Mouse (Mus musculus) lung, postnatal 0 days (tissue): ENCODE measurements around the gene Scd1. TPM values are rescaled to one million over a fixed set of nuclear protein-coding genes. Genes with fewer than 3 reads are reported as not detected.

ENCODE experiments used
- ATAC-seq: fragments of 200-750 bp; cut with Nextera tagmentation; 2 replicates; pipeline ENCODE4 v1.8.0; 2017; ENCODE audit warnings: moderate library complexity
- DNase-seq: peaks from one replicate; pipeline ENCODE4 v3.0.0-alpha.2; 2016; ENCODE audit warnings: low spot score
- H3K27ac ChIP-seq: fragments of 300-500 bp; sonication (generic); 2 replicates; pipeline ENCODE4 v1.5.1; 2014; ENCODE audit warnings: antibody characterized with exemption, mild to moderate bottlenecking, low read length, mixed read lengths
- H3K27me3 ChIP-seq: fragments of 300-500 bp; sonication (generic); replicated peaks from 2 replicates; pipeline ENCODE4 v1.6.1; 2014; ENCODE audit warnings: low read length, mixed read lengths; ENCODE audit not compliant: insufficient read depth
- H3K36me3 ChIP-seq: fragments of 300-500 bp; sonication (generic); 2 replicates; pipeline ENCODE4 v1.6.1; 2014; ENCODE audit warnings: low read length, mixed read lengths; ENCODE audit not compliant: insufficient read depth
- H3K4me1 ChIP-seq: fragments of 300-500 bp; sonication (generic); 2 replicates; pipeline ENCODE4 v1.6.1; 2014; ENCODE audit warnings: antibody characterized with exemption, low read depth, low read length, mixed read lengths; ENCODE audit not compliant: insufficient read depth
- H3K4me2 ChIP-seq: fragments of 300-500 bp; sonication (generic); replicated peaks from 2 replicates; pipeline ENCODE4 v1.6.1; 2014; ENCODE audit warnings: low read depth, mild to moderate bottlenecking, low read length, moderate library complexity, mixed read lengths
- H3K4me3 ChIP-seq: fragments of 300-500 bp; sonication (generic); 2 replicates; pipeline ENCODE4 v1.5.1; 2014; ENCODE audit warnings: low read depth, low read length
- H3K9ac ChIP-seq: fragments of 300-500 bp; sonication (generic); replicated peaks from 2 replicates; pipeline ENCODE4 v1.6.1; 2014; ENCODE audit warnings: low read depth, mild to moderate bottlenecking
- H3K9me3 ChIP-seq: fragments of 300-500 bp; sonication (generic); 2 replicates; pipeline ENCODE4 v1.6.1; 2016; ENCODE audit warnings: low read length, mixed read lengths
- CTCF ChIP-seq: IDR thresholded peaks from 2 replicates; pipeline ENCODE4 v1.5.1; 2016; ENCODE audit warnings: antibody characterized with exemption, mild to moderate bottlenecking
- EP300 ChIP-seq: IDR thresholded peaks from 2 replicates; pipeline ENCODE4 v1.6.1; 2016; ENCODE audit warnings: antibody characterized with exemption, mild to moderate bottlenecking, control low read depth
- WGBS: fragments of 180-500 bp; shearing (Covaris S2); extraction: QIAGEN DNeasy Blood & Tissue Kit; methylation state at CpG from one replicate; pipeline ENCODE4 v1.1.7; 2014; 5-methylcytosine and 5-hydroxymethylcytosine counted together
- polyA plus RNA-seq: library from polyadenylated mRNA; unstranded; fragments of >200 nt; fragmentation: Nextera tagmentation; extraction: Ambion mirVana; gene quantifications from 2 replicates; pipeline ENCODE4 v1.2.1, GENCODE M21; 2015

The Scd1 gene
- polyA plus RNA-seq, 1 experiment from 2014 or later: 41.6 TPM

DNA sequence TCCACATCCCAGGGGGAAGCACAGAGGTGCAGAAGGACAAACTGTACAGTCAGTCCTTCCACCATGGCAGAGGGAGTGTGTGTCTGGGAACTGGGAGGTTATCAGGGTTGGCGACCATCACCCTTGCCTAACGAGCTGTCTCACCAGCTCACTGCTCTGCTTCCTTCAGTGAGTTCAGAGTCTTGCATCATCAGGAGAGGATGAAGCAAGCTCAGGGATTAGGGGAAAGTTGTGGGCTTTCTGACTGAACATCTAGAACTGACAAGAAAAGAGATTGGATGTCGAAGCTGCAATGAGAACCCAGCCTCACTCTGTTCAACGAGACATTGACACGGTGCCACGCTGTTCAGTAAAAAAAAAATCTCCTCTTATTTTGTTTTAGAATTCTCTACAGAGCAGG is 30.3 kb upstream of the Scd1 start:
- Histone ChIP-seq H3K9me3 (no peaks in the 10 kb centered on the region), H3K4me3 (no peak overlapping the region), H3K4me2 (no peak overlapping the region), H3K36me3 (no peaks in the 10 kb centered on the region), H3K9ac (no peak overlapping the region), H3K27me3 (no peaks in the 10 kb centered on the region), H3K27ac (no peak overlapping the region), H3K4me1 (no peaks in the 10 kb centered on the region)
- WGBS: 50% methylated on average over 6 of the region's 6 CpGs
- peak; percentile 22 for DNase-seq
- no peak for TF ChIP-seq EP300
- no peak for TF ChIP-seq CTCF
- no peak for ATAC-seq

GRCm38 (mm10) chr19:44432084-44432483 is 24.4 kb upstream of the Scd1 start:
- TF ChIP-seq CTCF (no peak), EP300 (no peak)
- H3K36me3 ChIP-seq: no peaks in the 10 kb centered on the region
- DNase-seq: no peak
- H3K9me3 ChIP-seq: no peaks in the 10 kb centered on the region
- no peaks in the 10 kb centered on the region for H3K27me3 ChIP-seq
- H3K4me2 ChIP-seq: no peak overlapping the region
- H3K27ac ChIP-seq: no peak overlapping the region
- ATAC-seq: no peak
- no peaks in the 10 kb centered on the region for H3K4me1 ChIP-seq
- no peak overlapping the region for H3K4me3 ChIP-seq
- WGBS: 75% methylated on average over 5 of the region's 5 CpGs
- H3K9ac ChIP-seq: no peak overlapping the region

DNA sequence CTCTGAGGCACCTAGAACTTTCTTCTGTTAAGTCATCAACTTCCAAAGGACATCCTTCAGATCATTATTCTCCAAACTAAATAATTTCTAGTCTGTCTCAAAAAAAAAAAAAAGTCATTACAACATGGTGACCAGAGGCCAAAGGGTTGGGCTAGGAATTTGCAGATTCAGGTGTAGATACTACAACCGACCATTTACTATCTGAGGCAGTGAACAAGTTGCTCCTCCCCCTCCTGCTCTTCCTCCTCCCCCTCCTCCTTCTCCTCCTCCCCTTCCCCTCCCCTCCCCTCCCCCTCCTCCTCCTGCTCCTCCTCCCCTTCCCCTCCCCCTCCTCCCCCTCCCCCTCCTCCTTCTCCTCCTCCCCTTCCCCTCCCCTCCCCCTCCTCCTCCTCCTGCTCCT is 20.0 kb upstream of the Scd1 start:
- Histone ChIP-seq H3K27ac (no peak overlapping the region), H3K9me3 (no peaks in the 10 kb centered on the region), H3K36me3 (no peaks in the 10 kb centered on the region), H3K4me1 (no peaks in the 10 kb centered on the region), H3K9ac (no peak overlapping the region), H3K27me3 (no peaks in the 10 kb centered on the region), H3K4me3 (no peak overlapping the region), H3K4me2 (no peak overlapping the region)
- ATAC-seq: no peak
- 78% methylated on average over 1 of the region's 1 CpGs for WGBS
- TF ChIP-seq EP300 (no peak), CTCF (no peak)
- no peak for DNase-seq

GRCm38 (mm10) chr19:44422051-44422631 is 14.5 kb upstream of the Scd1 start:
- peak; percentile 95 for ATAC-seq
- H3K27me3 ChIP-seq: no peaks in the 10 kb centered on the region
- H3K36me3 ChIP-seq: no peaks in the 10 kb centered on the region
- no peaks in the 10 kb centered on the region for H3K4me1 ChIP-seq
- no peak overlapping the region for H3K27ac ChIP-seq
- H3K4me3 ChIP-seq: no peak overlapping the region
- peak; percentile 93 for DNase-seq
- TF ChIP-seq CTCF (no peak), EP300 (peak; percentile 97)
- H3K4me2 ChIP-seq: no peak overlapping the region
- no peak overlapping the region for H3K9ac ChIP-seq
- H3K9me3 ChIP-seq: no peaks in the 10 kb centered on the region
- WGBS: 28% methylated on average over 8 of the region's 8 CpGs

GRCm38 (mm10) chr19:44419530-44419929 is 11.9 kb upstream of the Scd1 start:
- 45% methylated on average over 11 of the region's 11 CpGs for WGBS
- TF ChIP-seq CTCF (no peak), EP300 (no peak)
- Histone ChIP-seq H3K27me3 (no peaks in the 10 kb centered on the region), H3K4me1 (no peaks in the 10 kb centered on the region), H3K4me3 (no peak overlapping the region), H3K4me2 (no peak overlapping the region), H3K27ac (no peak overlapping the region), H3K36me3 (no peaks in the 10 kb centered on the region), H3K9ac (no peak overlapping the region), H3K9me3 (no peaks in the 10 kb centered on the region)
- DNase-seq (peak; percentile 6), ATAC-seq (no peak)

- H3K36me3 ChIP-seq: no peaks in the 10 kb centered on the region
- H3K9me3 ChIP-seq: no peaks in the 10 kb centered on the region
- H3K27me3 ChIP-seq: no peaks in the 10 kb centered on the region
- H3K4me3 ChIP-seq: no peak overlapping the region
- H3K4me2 ChIP-seq: no peak overlapping the region
- 22% methylated on average over 4 of the region's 4 CpGs for WGBS
- ATAC-seq (no peak), DNase-seq (peak; percentile 58)
- no peak overlapping the region for H3K27ac ChIP-seq
- no peak overlapping the region for H3K9ac ChIP-seq
- no peaks in the 10 kb centered on the region for H3K4me1 ChIP-seq
- TF ChIP-seq EP300 (no peak), CTCF (peak; percentile 92)
Measured at GRCm38 (mm10) chr19:44418945-44419344, 11.3 kb upstream of the Scd1 start.

- H3K4me1 ChIP-seq: no peaks in the 10 kb centered on the region
- H3K27ac ChIP-seq: no peak overlapping the region
- H3K9ac ChIP-seq: no peak overlapping the region
- no peak overlapping the region for H3K4me2 ChIP-seq
- TF ChIP-seq EP300 (no peak), CTCF (no peak)
- H3K4me3 ChIP-seq: no peak overlapping the region
- H3K36me3 ChIP-seq: no peaks in the 10 kb centered on the region
- ATAC-seq (no peak), DNase-seq (no peak)
- WGBS: 68% methylated on average over 9 of the region's 9 CpGs
- no peaks in the 10 kb centered on the region for H3K27me3 ChIP-seq
- H3K9me3 ChIP-seq: no peaks in the 10 kb centered on the region
Measured at GRCm38 (mm10) chr19:44418544-44418943, 10.9 kb upstream of the Scd1 start.
